Mouse (Mus musculus) adrenal gland, postnatal 36 days (tissue): ENCODE measurements around the gene Abhd12b. TPM values are rescaled to one million over a fixed set of nuclear protein-coding genes. Genes with fewer than 3 reads are reported as not detected.
A peak's percentile ranks its signal among the peaks of the same experiment; 100 is the strongest.
"Not testable (repeated sequence)": the region's sequence is repeated elsewhere in the genome, so short reads cannot be mapped to it uniquely, and the experiment has no call there.

Source experiments
- DNase-seq, 2 experiments: peaks; one replicate each; pipeline ENCODE4 v3.0.0; 2021; ENCODE audit warnings: mixed read lengths in 1 of 2
- total RNA-seq, 2 experiments: library from RNA; stranded (reverse); gene quantifications; 2 replicates each; pipeline ENCODE4 v1.2.3; 2021

The Abhd12b gene
- total RNA-seq, 2 experiments from 2014 or later = not detected

DNA sequence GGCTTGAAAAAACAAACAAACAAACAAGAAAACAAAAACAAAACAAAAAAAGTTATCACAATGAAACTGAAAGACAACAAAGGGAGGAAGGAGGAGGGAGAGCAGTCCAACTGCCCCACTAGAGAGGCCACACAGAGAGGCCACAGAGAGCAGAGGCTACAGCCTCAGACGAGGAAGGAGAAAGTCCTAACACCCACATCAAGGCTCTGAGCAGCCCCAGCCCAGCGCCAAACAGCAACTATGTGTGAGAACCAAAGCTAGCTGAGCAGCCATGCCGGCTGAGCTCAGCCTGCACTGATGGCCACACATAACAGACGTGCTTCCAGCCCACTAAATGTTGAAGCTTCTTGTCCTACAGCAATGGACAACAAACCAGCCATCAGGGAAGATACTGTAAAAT lies 14.1 kb upstream of the Abhd12b start:
- no peak for DNase-seq

DNA sequence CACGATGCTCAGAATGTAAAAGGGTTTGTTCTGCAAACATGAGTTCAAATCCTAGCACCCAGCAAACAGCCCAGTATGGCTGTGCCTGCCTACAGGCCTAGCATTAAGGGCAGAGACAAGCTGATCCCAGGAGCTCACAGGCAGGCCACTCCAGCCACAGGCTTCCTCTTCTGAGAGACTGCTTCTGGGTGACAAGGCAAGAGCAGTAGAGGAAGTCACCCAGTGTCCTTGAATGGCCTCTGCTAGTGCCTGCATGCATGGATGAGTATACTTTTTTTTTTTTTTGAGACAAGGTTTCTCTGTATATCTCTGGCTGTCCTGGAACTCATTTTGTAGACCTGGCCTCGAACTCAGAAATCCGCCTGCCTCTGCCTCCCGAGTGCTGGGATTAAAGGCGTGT lies 13.4 kb upstream of the Abhd12b start:
- DNase-seq = peak in 1 of 2 experiments; percentile 13

DNA sequence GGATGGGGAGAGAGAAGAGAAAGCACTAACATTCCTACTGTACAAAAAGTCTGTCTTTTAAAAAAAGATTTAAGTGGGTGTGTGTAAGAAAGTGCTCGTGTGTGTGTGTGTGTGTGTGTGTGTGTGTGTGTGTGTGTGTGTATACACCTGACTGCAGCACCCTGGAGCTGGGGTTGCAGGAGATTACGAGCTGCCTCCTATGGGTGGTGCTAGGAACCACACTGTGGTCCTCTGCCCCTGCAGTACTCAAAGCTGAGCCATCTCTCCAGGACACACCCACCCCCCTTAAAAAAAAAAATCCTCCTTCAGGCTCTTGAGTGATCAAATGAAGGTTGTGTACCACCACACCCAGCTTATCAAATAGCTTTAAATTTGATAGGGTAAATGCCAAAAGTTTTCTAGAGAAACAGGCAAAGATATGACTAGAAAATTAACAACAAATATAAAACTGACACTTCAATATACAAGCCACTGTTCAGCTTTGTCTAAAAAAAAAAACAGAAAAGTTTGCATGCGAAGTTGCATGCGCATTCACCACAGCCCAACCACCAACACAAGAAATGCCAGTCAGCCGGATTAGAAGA lies 12.9 kb upstream of the Abhd12b start:
- no peak for DNase-seq

DNA sequence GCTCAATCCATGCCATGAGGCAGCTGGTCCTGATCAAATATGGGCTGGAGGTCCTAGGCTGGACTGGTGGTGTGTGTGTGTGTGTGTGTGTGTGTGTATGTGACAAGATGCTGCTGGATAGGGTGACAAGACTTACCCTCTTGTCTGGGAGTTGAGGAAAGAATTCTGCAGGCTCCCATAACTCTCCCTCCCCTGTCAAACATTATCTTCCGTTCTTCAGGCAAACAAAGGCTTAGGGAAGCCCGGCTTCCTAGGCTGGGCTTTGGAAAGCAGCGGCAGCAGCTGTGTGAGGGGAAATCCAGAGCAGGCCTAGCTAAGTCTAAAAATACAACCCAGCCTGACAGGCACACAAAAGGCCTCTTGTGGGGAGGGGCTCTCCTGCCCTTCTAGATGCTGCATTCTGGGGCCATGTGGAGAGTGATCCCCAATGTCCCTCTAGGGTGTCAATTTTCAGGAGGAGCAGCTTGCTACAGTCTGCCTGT lies 9.8 kb upstream of the Abhd12b start:
- DNase-seq = peak in 1 of 2 experiments; percentile 17

DNA sequence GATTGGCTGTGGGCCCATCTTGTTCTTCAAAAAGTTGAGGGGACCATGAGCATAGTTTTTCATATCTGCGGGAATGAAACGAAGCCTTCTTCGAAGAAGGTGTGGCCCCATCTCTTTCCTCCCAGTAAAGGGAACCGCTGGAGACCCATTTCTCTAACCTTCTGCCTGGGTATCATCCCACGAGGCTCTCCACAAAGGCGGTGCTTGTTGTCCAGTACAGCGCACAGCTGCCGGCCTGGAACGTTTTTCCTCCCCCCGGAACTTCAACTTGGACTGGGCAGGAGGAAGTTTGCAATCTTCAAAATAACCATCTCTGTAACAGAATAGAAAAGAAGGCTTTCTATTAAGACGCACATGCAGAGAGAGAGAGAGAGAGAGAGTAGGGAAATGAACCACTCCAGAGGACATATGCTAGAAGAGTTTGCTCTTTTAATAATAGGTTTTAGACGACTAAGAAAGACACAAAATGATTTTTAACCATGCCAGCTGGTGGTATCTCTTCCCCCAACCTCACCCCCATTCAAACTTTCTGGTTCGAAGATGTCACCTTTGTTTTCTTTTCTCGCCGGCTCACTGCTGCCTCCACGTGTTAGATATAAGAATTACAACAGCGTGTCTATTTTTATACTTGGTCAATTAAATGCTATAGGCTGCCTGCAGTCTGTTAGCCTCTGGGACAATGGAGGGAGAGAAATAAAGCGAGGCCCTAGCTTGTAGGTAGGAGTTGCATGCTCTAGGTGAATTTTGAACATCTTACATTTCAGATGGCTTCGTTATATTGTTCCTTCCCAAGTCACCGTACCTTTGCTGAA lies 9.1 kb upstream of the Abhd12b start:
- peak; percentile 45 to 61 for DNase-seq

DNA sequence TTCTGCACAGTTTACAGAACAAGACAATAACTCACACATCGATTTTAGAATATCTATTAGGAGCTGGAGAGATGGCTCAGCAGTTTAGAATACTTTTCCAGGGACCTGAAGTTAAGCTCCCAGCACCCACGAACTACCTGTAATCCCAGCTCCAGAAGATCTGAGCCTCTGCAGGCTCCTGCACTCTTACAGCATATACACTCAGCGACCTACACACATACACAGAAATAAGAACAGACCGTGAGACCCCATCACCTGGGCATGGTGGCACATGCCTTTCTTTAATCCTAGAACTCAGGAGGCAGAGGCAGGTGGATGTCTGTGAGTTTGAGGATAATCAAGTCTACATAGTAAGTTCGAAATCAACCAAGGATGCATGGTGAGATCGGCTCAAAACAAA lies 8.4 kb upstream of the Abhd12b start:
- no peak for DNase-seq

DNA sequence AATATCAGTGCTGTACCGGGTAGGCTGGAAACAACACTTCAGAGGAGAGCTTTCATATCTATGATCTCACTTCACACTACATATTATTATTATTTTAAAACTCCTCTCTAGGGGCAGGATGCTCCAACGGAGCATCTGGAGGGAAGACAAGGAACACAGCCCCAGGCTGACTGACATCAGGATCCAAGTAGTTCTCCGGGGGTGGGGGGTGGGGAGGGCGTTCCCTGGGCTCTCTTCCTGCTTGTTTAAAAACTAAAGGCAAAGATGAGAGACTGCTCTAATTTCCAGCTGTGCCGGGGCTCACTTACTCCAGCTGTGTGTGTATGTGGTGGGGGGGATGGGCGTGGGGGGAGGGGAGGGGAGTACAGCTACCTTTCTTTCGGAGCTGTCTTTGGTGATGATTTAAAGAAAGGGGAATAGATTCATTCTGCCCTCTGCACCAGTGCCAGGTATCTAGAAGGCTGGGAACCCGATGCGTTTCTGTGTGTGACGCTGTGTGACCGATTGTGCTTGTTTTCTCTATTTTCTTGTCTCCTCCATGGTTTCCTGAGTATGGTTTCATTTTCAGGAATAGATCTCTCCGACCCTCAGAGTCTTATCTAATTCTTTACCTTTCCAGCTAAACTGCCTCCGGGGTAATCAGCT lies 5.8 kb upstream of the Abhd12b start:
- DNase-seq = no peak

DNA sequence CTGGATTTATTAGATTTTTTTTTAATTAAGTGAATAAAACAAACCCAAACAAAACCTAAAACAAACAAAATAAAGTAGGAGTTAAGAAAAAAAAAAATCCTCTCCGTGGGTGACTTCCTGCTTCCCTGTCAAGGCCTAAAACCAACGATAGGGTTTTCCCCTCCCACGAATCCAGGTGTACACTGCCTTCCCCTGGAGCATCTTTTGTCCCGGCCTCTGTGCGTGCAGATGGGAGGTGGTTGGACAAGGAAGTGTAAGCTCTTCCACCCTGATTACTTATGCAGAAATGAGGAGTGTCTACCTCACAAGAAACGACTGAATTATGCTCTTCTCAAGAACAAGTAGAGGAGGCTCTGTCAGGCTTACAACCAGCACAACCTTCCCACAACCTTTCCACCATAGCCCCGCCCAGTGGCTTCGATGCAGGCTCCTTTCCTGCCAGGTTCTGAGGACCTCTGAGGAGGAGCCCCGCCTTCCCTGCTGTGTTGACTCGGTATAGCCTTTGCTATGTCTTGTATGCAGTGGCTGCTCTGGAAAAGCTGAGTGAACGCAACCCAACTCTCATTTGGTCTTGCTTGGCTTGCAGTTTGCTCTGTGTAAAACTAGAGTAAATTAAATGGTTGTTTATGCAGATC lies 5.2 kb upstream of the Abhd12b start:
- peak in 1 of 2 experiments; percentile 10 for DNase-seq

DNA sequence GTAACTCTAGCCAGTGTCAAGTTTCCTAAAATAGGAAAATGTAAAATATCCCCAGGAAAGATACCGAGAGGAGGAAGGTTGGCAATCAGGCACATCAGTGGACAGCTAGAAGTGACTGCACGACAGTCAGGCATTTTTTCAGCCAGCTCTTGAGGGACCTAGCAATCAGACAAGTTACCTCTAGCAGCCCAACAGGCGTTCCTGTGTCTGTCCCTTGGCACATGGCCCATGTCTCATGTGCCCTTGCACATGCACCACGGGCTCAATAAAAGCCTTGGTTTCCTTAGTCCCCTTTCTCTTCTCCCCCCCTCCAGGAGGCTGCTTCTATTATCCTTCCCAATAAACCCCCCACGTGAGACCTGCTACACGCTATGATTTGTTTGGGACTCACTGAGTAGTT lies 2.3 kb downstream of the Abhd12b start:
- DNase-seq = no peak

DNA sequence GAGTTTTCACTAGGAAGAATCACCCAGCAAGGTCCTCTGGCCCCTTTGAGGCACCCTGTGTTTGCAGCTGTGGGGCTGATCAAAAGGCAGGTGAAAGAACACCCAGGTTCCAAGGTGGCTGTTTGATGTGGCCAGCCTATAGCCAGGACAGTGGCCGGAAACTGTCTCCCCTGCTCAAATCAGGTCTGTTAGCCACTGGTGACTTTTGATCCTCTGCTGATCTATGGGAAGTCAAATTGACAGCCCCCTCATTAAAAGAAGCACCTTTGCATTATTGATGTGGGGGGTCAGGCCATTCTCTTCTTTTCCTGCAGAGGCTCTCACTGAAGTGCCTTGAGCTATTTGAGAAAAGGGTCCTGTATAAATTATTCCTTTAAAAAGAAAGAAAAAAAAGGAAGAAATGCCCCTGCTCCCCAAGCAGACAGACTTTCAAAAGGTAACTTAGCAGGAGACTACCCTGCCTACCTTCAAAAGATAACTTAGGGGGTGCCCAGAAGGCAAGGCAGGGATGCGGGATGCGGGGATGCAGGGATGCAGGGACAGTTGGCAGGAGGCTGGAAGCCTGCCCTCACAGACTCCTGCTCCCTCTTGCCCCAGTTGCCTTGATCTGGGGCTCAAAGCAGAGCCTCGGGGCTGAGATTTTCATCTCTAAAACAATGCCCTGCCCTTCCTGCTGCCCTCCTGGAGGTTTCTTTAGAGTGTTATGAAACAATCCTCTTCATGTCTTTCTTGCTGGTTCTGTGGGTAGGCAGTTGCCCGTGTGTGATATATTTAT lies 3.5 kb downstream of the Abhd12b start:
- no peak for DNase-seq

DNA sequence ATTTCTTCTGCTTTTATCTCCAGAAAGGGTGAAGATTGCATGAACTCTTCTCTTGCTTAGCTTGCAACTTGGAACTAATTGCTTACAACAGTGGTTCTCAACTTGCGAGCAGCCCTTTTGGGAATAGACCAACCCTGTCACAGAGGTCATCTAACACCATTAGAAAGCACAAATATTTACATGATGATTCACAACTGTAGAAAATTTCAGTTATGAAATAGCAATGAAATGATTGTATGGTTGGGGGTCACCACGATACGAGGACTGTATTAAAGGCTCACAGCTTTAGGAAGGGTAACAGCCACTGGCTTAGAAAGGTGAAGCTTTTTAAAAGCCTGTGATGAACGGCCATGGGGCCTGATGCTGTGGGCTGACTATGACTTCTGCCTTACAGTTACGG lies 7.1 kb downstream of the Abhd12b start:
- DNase-seq = no peak

DNA sequence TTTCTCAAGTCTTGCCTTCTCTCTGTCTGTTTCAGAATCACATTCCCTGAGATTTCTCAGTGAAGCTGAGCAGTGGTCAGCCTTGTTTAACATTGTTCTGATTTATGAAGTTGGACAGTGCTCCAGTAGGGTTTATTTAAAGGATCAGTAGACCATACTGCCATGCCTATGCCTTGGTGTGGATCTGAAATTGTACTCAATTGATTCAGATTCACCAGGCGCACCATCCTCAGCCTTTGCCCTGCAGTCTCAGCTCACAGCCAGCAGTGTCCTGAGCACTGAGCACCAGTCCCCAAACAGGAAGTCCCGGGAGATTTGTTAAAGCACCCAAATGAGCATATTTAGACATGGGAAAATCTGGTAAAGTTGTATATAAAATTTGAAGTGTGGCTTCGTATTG lies 10.8 kb downstream of the Abhd12b start:
- no peak for DNase-seq

DNA sequence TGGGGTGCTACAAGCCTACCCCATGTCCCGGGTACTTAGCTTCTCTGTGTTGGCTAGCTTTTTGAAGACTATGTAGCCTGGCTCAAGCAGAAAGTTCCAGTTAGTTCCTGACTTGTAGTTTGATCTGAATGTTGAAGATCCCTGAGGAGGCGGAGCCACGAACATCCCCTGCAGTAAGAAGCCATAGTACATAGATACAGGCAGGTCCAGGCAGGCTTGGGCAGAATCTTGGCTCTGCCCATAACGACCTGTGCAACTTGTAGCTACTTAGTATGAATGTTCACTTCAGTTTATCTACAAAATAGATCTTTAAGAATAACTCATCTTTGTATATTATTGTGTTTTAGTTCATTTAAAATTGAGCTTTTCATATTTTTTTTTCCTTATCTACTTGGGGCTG lies 14.0 kb downstream of the Abhd12b start:
- no peak for DNase-seq

DNA sequence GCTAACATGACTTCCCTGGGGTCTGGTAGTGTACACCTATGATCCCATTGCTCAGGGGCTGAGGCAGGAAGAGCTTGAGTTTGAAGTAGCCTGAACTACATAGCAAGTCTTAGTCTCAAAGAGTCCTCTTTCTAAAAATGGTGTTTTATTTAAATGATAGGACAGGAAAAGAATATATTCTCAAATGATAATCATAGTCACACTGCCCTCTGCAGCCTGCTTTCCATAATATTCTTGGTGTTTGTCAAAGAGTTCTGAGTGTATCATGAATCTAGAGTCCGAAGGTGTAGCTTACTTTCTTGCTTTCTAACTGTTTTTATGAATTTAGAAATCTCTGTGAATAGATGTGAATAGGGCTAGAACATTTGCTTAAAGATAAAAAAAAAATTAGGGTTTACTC lies 16.0 kb downstream of the Abhd12b start:
- no peak for DNase-seq

DNA sequence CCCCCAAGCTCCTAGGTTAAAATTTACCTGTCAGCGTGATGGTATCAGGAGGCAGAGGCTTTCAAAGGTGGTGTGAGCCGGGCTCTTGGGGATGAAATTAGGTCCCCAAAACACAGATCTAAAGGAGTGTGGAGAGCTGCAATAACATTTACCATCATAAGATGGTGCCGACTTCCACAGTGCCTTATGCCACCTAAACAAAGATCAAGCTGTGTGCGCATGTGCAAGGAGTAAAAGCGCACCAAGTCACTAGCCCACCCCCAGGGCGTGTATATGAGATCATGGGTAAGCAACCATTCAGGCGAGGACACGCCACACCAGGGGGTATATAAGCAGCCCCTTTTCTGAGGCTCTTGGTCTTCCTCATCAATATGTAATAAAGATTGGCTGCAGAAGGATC lies 29.6 kb downstream of the Abhd12b start:
- DNase-seq = not testable (repeated sequence)

DNA sequence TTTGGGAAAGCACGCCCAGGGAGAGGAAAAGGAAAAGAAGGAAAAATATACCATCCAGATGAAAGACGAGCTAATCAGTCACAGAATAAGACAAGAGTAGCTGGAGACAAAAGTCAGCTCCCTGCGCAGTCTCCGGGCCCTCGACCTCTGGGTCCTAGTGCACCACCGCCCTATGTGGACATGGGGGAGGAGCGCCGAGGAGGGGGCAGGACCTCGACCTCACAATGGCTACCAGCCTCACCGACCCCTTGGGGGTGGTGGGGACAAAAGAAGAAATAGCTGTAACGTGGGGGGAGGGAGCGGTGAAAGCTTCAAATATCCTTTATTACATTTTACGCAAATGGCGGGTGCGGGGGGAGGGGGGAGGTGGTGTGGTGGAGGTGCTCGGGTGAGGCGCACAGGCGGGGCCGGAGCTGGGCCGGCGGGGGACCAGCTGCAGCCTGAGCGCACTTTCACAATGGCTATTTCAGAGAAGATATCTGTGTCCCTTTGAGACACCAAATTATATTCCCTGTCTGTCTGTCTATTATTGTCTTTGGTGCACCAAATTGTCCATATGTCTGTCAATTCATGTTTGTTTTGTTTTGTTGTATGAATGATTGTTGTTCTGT lies 30.3 kb downstream of the Abhd12b start:
- DNase-seq = no peak

DNA sequence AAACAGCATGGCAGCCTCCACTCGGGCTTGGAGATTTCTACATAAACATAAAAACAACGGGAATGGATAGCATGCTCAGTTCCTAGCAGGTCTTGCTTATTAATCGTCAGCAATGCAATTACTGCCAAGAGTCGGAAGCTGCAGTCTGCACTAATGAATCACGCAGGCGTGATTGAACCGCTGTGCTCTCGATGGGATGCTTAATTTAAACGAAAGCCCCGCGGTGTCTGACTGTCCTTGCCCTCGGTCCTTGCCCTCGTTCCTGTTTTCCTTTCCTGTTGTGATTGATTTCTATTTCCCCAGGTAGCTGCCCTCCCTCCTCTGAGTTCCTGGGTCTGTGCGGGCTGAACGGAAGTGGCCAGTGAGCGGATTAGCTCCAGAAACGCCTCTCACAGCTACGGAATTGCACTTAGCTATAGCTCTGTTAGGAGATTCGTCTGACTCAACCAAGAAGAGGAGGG lies 38.4 kb downstream of the Abhd12b start:
- DNase-seq = no peak

DNA sequence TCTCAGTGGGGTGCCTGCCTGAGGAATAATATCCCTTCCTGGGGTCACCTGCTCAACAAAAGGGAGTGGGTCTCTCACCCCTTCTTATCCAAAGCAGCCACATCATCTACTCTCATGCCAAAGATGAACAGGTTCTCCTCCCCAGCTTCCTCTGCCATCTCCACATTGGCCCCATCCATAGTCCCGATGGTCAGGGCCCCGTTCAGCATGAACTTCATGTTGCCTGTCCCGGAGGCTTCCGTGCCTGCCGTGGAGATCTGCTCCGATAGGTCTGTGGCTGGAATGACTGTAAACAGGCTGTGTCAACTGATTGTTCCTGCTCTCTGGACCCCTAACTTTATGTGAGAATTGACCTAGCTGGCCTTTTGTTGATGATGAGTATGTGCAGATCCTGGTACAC lies 41.5 kb downstream of the Abhd12b start:
- no peak for DNase-seq

DNA sequence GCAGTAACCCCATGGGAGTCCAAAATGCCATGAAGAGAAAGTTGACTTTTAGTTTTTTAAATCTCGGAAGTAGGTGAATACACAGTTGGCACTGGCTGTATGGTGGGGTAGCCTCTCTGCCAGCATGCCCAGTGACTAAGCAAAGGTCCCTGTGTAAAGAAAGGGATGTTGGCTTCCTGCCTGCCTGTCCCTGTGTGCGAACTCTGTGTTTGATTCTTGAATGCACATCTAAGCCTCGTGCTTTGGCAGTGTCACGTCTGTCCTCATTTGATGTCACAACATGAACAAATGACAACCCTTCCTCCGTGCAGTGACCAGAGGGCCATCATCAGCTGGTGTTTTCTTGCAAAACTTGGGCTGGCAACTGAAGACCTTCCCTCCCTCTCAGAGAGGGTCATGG lies 42.4 kb downstream of the Abhd12b start:
- DNase-seq = peak; percentile 61 to 67

DNA sequence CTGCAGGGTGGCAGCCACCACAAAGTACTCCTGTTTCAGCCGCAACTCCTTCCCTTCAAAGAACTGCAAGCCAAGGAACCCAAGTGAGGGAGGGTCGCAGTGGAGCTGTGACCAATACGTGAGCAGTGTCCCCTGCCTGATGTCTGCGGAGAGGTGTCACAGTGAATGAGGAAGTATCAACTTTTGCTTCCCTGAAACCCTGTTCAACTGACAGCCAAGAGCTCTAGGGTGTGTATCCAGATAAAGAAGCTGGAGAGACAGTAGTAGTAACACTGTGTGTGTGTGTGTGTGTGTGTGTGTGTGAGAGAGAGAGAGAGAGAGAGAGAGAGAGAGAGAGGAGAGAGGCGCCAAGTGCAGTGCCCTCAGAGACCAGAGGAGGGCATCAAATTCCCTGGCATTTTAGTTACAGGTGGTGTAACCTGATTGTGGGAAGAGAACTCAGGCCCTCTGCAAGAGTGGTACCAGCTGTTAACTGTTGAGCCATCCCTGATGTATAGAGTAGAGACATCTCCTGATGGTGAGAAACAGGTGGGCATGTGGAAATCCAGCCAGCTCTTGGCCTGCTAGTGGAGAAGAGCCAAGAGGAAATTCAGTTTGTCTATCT lies 48.1 kb downstream of the Abhd12b start:
- DNase-seq = peak in 1 of 2 experiments; percentile 11

DNA sequence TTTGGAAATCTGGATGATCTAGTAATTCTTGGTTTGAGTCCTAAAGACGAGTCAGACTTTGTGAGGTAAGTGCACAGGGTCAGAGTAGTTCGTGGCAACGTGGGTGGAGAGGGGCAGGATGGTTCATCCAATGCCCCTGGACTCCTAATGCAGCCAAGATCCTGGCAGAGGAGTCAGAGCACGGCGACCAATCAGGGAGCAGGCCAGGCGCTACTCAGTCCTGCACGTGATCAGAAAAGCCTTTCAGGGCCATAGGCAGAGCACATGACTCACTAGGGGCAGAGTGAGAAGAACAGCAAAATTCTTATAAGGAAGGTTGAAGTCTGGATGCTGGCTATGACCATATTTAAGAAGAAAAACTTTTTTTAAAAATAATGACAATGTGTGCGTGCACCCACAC lies 50.5 kb downstream of the Abhd12b start:
- DNase-seq = peak in 1 of 2 experiments; percentile 25
